Mouse (Mus musculus) right cerebral cortex, postnatal 36 days (tissue): ENCODE data around the gene Zfp503.

Source experiments
- DNase-seq, 2 experiments: peaks; one replicate each; pipeline ENCODE4 v3.0.0; 2022; ENCODE audit warnings: low spot score in 2 of 2, mixed read lengths in 1 of 2

Zfp503 gene

GRCm38 (mm10) chr14:21968978-21969377 is 20.4 kb downstream of the Zfp503 start:
- no peak for DNase-seq

GRCm38 (mm10) chr14:21967375-21968010 is 21.9 kb downstream of the Zfp503 start:
- no peak for DNase-seq

GRCm38 (mm10) chr14:21966276-21966675 is 23.1 kb downstream of the Zfp503 start:
- no peak for DNase-seq

GRCm38 (mm10) chr14:21962381-21963050 is 26.9 kb downstream of the Zfp503 start:
- no peak for DNase-seq

GRCm38 (mm10) chr14:21959243-21959642 is 30.2 kb downstream of the Zfp503 start:
- no peak for DNase-seq

GRCm38 (mm10) chr14:21958643-21959042 is 30.8 kb downstream of the Zfp503 start:
- no peak for DNase-seq

GRCm38 (mm10) chr14:21952541-21952940 is 36.9 kb downstream of the Zfp503 start:
- DNase-seq, result no peak

GRCm38 (mm10) chr14:21951896-21952523 is 37.4 kb downstream of the Zfp503 start:
- no peak for DNase-seq

GRCm38 (mm10) chr14:21944946-21945345 is 44.5 kb downstream of the Zfp503 start:
- DNase-seq, result no peak

GRCm38 (mm10) chr14:21941581-21941980 is 47.8 kb downstream of the Zfp503 start:
- no peak for DNase-seq

- DNase-seq, result no peak
Measured at GRCm38 (mm10) chr14:21937116-21937515, 52.3 kb downstream of the Zfp503 start.

GRCm38 (mm10) chr14:21936102-21936630 is 53.2 kb downstream of the Zfp503 start:
- DNase-seq, result no peak
